Mouse (Mus musculus): ENCODE data around the gene Acy3. TPM values are rescaled to one million over a fixed set of nuclear protein-coding genes. Genes with fewer than 3 reads are reported as not detected.

Gene Acy3
- 26.4 and 39.5 TPM in 2 replicates for polyA plus RNA-seq (2012; rRNA removed)

DNA sequence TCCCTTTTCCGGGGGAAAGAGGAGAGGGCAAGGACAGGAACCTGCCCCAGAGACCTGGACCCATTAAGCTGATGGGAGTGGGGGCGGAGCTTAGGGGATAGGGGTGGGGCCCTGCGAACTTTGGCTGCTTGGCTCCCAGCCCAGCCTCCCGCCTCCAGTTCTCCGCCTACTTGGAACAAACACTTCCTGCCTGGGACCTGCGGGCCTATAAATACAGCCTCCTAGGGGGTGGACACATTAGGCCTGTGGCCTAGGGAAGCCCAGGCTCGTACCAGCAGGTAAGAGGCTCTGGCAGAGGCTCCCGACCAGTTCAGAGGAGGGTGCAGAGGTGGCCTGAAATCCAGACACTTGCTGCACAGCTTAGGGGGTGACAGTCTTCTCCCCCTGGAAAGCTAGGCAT lies at the start of gene Acy3:
TSS of gene Acy3 (plus strand) at position 237 of the 400 bp plus-strand sequence.

DNA sequence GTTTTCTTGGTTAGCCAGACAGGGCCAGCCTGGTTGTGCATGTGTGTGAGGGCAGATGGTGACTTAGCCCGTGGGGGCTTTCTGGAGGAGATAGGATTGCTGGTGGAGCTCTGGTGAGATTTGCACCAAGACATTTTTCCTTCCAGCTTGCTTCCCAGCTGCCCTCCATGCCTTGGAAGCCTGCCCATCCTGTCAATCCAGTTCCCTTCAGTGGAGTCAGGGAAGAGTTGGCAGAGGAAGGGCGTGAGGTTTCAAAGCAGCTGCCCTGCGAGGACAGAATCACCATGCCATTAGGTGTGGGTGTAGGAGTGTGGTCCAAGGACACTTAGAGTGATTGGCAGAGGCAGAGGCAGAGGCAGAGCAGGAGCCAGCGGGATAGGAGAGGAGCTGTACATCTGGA lies 27.9 kb upstream of the Acy3 start, which contains the start of gene Aldh3b3:
TSS of gene Aldh3b3 (plus strand) at position 176 of the 400 bp plus-strand sequence.

DNA sequence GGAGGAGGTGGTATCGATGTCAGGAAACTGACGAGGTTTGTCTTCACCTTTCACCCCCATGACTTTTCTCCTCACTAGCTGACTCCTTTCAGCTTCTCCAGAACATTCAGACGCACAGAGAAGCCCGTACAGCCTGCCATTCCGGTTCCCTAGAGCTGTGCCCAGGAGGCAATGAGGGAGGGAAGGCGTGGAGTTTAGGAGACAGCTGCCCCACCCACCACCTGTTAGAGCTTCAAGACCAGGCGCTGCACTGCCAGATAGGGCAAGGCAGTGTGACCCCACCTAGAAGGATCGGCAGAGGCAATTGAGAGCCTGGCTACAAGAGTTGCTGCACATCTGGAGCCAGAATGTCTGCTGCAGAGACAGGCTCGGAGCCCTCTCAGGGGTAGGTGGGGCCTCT lies 14.1 kb upstream of the Acy3 start, which contains the start of gene Aldh3b2:
TSS of gene Aldh3b2 (plus strand) at position 100 of the 400 bp plus-strand sequence.

DNA sequence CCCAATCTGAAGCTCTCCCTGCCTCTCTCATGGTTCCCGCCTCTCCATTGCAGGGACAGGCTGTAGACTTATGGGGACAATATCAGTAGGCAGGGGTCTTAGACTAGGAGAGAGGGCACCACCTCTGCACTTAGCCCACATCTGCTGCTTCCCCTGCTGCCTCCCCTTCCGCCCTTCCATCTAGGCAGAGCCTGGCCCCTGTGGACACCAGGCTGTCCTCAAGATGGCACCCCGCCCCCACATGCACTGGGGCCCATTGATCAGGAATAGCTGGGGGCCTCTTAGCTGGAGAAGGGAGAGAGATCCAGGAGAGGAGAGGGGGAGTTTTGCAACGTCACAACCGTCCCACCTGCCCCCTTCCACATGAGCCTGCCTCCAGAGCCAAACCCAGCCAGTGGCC lies 6.0 kb downstream of the Acy3 start, which contains the start of gene Tbx10:
TSS of gene Tbx10 (plus strand) at position 337 of the 400 bp plus-strand sequence.

DNA sequence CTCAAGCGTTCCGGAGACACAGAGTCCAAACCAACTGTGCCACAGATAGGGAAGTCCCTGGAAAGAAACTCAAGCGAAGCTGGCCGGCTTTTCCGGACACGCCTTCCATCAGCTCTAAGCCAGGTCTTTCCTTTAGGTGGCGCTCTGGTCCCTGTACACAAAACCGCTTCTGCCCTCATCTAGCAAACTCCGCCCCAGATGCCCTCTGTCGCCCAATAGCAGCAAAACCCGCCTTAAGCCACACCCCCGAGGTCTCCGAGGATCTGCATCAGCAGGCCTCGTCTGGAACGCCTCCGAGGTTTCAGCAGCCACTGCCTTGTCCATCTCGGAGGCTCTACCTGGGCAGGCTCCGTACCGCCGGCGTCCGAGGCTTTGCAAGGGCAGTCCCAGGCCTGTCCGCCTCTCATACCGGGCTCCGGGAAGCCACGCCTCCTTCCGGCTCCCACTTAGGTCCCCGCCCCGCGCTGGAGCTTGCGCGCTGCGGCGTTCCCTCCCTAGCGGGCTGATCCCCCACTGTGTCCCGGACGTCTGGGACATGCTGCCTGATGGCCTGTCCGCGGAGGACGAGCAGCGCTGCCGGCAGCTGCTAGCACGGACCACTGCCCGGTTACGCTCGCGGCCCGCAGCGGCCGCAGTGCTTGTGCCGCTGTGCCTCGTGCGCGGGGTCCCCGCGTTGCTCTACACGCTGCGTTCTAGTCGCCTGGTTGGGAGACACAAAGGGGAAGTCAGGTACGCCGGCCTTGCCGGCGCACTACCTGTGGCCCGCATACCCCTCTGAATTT lies 13.9 kb downstream of the Acy3 start, which contains the start of the genes Nudt8 and Gm49405:
TSS of gene Nudt8 (plus strand) at position 462 of the 782 bp plus-strand sequence.
TSS of gene Gm49405 (plus strand) at position 508 of the 782 bp plus-strand sequence.

DNA sequence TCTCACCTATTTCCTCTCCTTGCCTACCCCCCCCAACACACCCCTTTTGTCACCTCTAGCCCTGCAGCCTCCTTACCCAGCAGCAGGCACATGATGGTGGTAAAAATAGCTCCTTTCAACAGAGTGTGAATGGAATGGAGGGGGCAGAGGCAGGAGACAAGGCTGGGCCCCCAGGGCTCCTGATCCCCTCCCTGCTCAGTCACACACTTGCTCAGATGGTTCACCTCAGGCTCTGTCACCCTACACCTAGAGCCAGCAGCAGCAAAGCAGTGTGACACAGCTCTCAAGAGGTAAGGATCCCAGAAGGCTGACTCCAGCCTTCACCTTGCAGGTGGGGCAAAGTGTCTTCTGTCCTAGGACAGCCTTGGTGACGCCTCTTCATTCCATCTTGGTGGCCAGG lies 16.7 kb downstream of the Acy3 start, which contains the start of gene Doc2g:
TSS of gene Doc2g (plus strand) at position 202 of the 400 bp plus-strand sequence.

DNA sequence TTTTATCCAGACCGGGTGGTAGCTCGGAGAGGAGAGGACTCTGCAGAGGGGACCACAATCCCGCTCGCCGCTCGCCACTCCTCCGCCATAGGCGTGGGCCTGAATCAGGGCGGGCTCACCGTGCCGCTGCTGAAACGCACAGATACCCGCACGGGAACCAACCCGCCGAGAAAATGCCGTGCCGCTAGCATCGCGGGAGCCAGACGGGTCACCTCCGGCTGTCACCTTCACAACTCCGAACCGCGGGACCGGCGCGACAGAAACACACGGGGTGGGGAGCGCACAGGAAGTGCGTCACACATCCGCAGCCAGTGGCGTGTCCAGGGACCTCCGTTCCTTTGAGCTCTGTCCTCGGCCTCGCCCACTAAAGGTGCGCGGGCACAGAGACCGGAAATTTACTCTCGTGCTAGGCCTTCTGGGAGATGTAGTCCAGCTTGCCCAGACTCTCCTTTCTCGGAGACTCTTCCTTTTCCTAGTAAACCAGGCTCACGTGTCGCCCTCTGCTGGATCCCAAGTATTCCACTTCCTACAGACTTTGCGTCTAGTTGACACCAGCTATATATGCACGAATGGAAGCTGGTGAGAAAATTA lies 26.2 kb downstream of the Acy3 start, which contains the start of gene Ndufv1:
TSS of gene Ndufv1 (minus strand) at position 375 of the 591 bp plus-strand sequence.

DNA sequence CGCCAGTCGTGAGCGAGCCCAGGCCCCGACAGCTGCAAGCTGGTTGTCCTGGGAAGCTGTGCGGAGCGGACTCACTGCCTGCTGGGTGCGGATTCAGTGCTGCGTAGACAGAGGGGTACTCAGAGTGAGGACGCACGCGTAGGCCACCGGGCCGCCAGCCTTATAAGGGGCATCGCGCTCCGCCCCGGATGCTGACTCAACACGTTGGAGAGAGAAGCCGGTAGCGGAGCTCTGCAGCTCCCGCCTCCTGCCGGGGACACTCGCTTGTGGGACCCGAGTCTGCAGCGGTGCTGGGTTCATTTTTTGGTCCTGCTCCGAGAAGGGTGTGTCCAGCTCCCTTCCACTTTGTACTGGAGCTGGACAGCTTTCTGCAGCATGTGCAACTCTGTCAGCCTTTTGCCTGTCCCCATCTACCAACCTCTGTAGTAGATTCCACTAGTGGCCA lies 51.4 kb downstream of the Acy3 start, which contains the start of gene Gstp1:
TSS of gene Gstp1 (minus strand) at position 198 of the 445 bp plus-strand sequence.

Other genes starting within 250 kb of the Acy3 start
- 14.5 and 17.9 TPM in 2 replicates for gene Kmt5b, start 219.1 kb upstream of the Acy3 start, polyA plus RNA-seq (2012; rRNA removed)
- 104 and 134 TPM in 2 replicates for gene Chka, start 134.8 kb upstream of the Acy3 start, polyA plus RNA-seq (2012; rRNA removed)
- 201 and 237 TPM in 2 replicates for gene Tcirg1, start 79.4 kb upstream of the Acy3 start, polyA plus RNA-seq (2012; rRNA removed)
- gene Ndufs8, start 73.8 kb upstream of the Acy3 start, polyA plus RNA-seq (2012; rRNA removed), result 383 and 425 TPM in 2 replicates
- 48.6 and 65.2 TPM in 2 replicates for gene Aldh3b1, start 56.8 kb upstream of the Acy3 start, polyA plus RNA-seq (2012; rRNA removed)
- gene Unc93b1, start 51.4 kb upstream of the Acy3 start, polyA plus RNA-seq (2012; rRNA removed), result 181 and 196 TPM in 2 replicates
- gene Aldh3b3, start 27.9 kb upstream of the Acy3 start, polyA plus RNA-seq (2012; rRNA removed), result 0.06 and 0.22 TPM in 2 replicates
- 1.8 and 2.1 TPM in 2 replicates for gene Aldh3b2, start 14.2 kb upstream of the Acy3 start, polyA plus RNA-seq (2012; rRNA removed)
- gene Tbx10, start 6.2 kb downstream of the Acy3 start, polyA plus RNA-seq (2012; rRNA removed), result not detected in 2 replicates
- 21.4 and 31.4 TPM in 2 replicates for gene Nudt8, start 14.0 kb downstream of the Acy3 start, polyA plus RNA-seq (2012; rRNA removed)
- 2.0 and 3.0 TPM in 2 replicates for gene Gm49405, start 14.1 kb downstream of the Acy3 start, polyA plus RNA-seq (2012; rRNA removed)
- gene Doc2g, start 16.7 kb downstream of the Acy3 start, polyA plus RNA-seq (2012; rRNA removed), result 14.7 and 15.3 TPM in 2 replicates
- 114 and 130 TPM in 2 replicates for gene Ndufv1, start 26.2 kb downstream of the Acy3 start, polyA plus RNA-seq (2012; rRNA removed)
- 602 and 633 TPM in 2 replicates for gene Gstp1, start 51.4 kb downstream of the Acy3 start, polyA plus RNA-seq (2012; rRNA removed)
- gene Gstp2, start 59.5 kb downstream of the Acy3 start, polyA plus RNA-seq (2012; rRNA removed), result 19.2 and 19.7 TPM in 2 replicates
- gene Gstp3, start 73.0 kb downstream of the Acy3 start, polyA plus RNA-seq (2012; rRNA removed), result 0.62 and 1.6 TPM in 2 replicates
- not detected in 2 replicates for gene Cabp2, start 95.0 kb downstream of the Acy3 start, polyA plus RNA-seq (2012; rRNA removed)
- 282 and 353 TPM in 2 replicates for gene Cdk2ap2, start 110.6 kb downstream of the Acy3 start, polyA plus RNA-seq (2012; rRNA removed)
- gene Pitpnm1, start 113.4 kb downstream of the Acy3 start, polyA plus RNA-seq (2012; rRNA removed), result 140 and 151 TPM in 2 replicates
- 123 and 142 TPM in 2 replicates for gene Aip, start 139.3 kb downstream of the Acy3 start, polyA plus RNA-seq (2012; rRNA removed)
- gene Gpr152, start 153.2 kb downstream of the Acy3 start, polyA plus RNA-seq (2012; rRNA removed), result 0.10 and 0.18 TPM in 2 replicates
- 0.06 TPM in 1 of 2 replicates, not detected in the other for gene Cabp4, start 157.5 kb downstream of the Acy3 start, polyA plus RNA-seq (2012; rRNA removed)
- gene Coro1b, start 162.0 kb downstream of the Acy3 start, polyA plus RNA-seq (2012; rRNA removed), result 376 and 395 TPM in 2 replicates
- gene Ptprcap, start 167.0 kb downstream of the Acy3 start, polyA plus RNA-seq (2012; rRNA removed), result 32.6 and 49.4 TPM in 2 replicates
- gene Rps6kb2, start 176.8 kb downstream of the Acy3 start, polyA plus RNA-seq (2012; rRNA removed), result 34.0 and 51.7 TPM in 2 replicates
- gene Carns1, start 188.9 kb downstream of the Acy3 start, polyA plus RNA-seq (2012; rRNA removed), result 11.3 and 12.2 TPM in 2 replicates
- 5.6 and 6.3 TPM in 2 replicates for gene Tbc1d10c, start 204.7 kb downstream of the Acy3 start, polyA plus RNA-seq (2012; rRNA removed)
- 485 and 610 TPM in 2 replicates for gene Ppp1ca, start 205.5 kb downstream of the Acy3 start, polyA plus RNA-seq (2012; rRNA removed)
- gene Rad9a, start 215.1 kb downstream of the Acy3 start, polyA plus RNA-seq (2012; rRNA removed), result 28.8 and 35.2 TPM in 2 replicates
- 39.8 and 49.9 TPM in 2 replicates for gene Clcf1, start 227.7 kb downstream of the Acy3 start, polyA plus RNA-seq (2012; rRNA removed)
- gene AC109138.7, start 227.8 kb downstream of the Acy3 start, polyA plus RNA-seq (2012; rRNA removed), result not detected in 2 replicates
- gene Pold4, start 245.3 kb downstream of the Acy3 start, polyA plus RNA-seq (2012; rRNA removed), result 79.9 and 81.1 TPM in 2 replicates

Measured in ovary, adult 2 months (tissue).